Comparison of ENCODE assay signal across 18 mouse cellular contexts in genomic region chr16:38373941-38374340, GRCm38 (mm10). TPM values are rescaled to one million over a fixed set of nuclear protein-coding genes. Genes with fewer than 3 reads are reported as not detected.
DNase-seq lines count a peak whose midpoint lies in the region; ATAC-seq and TF ChIP-seq lines count a peak whose summit lies in the region.
"Had no signal": no experiment of that assay in that cellular context is flagged by ENCODE, and none has a peak within 500 bp of the region (broad histone marks: within the 10 kb centered on the region; RNA-seq: fewer than 3 reads in every experiment).

No protein-coding gene starts in this region.

- DNase-seq in heart, embryonic 10.5 days (ENCODE audit: low spot score): peak; percentile 68
- no peak for DNase-seq in heart, adult 9 months (ENCODE audit: low spot score in 2 of 2)
- no peak for DNase-seq in midbrain, embryonic 11.5 days (ENCODE audit: low spot score, missing footprints)
- DNase-seq in midbrain, postnatal 0 days (ENCODE audit: low spot score): no peak
- no peak for DNase-seq in embryonic facial prominence, embryonic 14.5 days (ENCODE audit: low spot score)
- no peak for DNase-seq in left cerebral cortex, adult 18-20 months (ENCODE audit: low spot score in 2 of 2)
- no peak for DNase-seq in cerebellum, adult 18-20 months
- DNase-seq: adrenal gland, postnatal 10 days; gastrocnemius, postnatal 25 days; kidney, adult 11 months; left cerebral cortex, postnatal 4 days; lung, postnatal 14 days; right cerebral cortex, postnatal 14 days had no signal

- peaks cover 78% of the 10 kb centered on the region for H3K4me1 ChIP-seq in heart, embryonic 10.5 days
- peaks cover 3% of the 10 kb centered on the region; the same call in 1 of the 2 replicates for H3K4me1 ChIP-seq in midbrain, embryonic 11.5 days (ENCODE audit: control insufficient read depth, insufficient read depth, low read length)
- H3K4me1 ChIP-seq in midbrain, postnatal 0 days (ENCODE audit: insufficient read depth, low read length): no peaks in the 10 kb centered on the region
- H3K4me1 ChIP-seq in embryonic facial prominence, embryonic 14.5 days (ENCODE audit: control insufficient read depth, insufficient read depth, low read length): peaks cover 13% of the 10 kb centered on the region
- H3K4me1 ChIP-seq in neural tube, embryonic 13.5 days (replicated peaks): peaks cover 6% of the 10 kb centered on the region

- H3K4me3 ChIP-seq in heart, embryonic 10.5 days: peak overlapping the region; percentile 23
- no peak overlapping the region for H3K4me3 ChIP-seq in midbrain, embryonic 11.5 days (ENCODE audit: low read depth, low read length)
- no peak overlapping the region for H3K4me3 ChIP-seq in midbrain, postnatal 0 days (ENCODE audit: low read depth, low read length)
- H3K4me3 ChIP-seq in embryonic facial prominence, embryonic 14.5 days (ENCODE audit: low read depth, low read length): no peak overlapping the region
- H3K4me3 ChIP-seq in neural tube, embryonic 13.5 days: no peak overlapping the region
- H3K4me3 ChIP-seq: layer of hippocampus, adult 2 months; midbrain, embryonic 13.5 days had no signal

- no peak overlapping the region; the same call in 1 of the 2 replicates for H3K27ac ChIP-seq in heart, embryonic 10.5 days
- no peak overlapping the region for H3K27ac ChIP-seq in midbrain, embryonic 11.5 days (ENCODE audit: low read depth, low read length)
- H3K27ac ChIP-seq in midbrain, postnatal 0 days (ENCODE audit: low read depth, low read length): no peak overlapping the region
- H3K27ac ChIP-seq in embryonic facial prominence, embryonic 14.5 days (replicated peaks; ENCODE audit: low read depth, low read length): no peak overlapping the region
- H3K27ac ChIP-seq in neural tube, embryonic 13.5 days (replicated peaks): no peak overlapping the region
- H3K27ac ChIP-seq: layer of hippocampus, adult 2 months; midbrain, embryonic 13.5 days had no signal

- WGBS in heart, embryonic 10.5 days: 83% methylated on average over 16 of the region's 16 CpGs
- WGBS in midbrain, embryonic 11.5 days: 85% methylated on average over 16 of the region's 16 CpGs
- 81% methylated on average over 16 of the region's 16 CpGs for WGBS in midbrain, postnatal 0 days
- 82% methylated on average over 16 of the region's 16 CpGs for WGBS in embryonic facial prominence, embryonic 14.5 days
- 83% methylated on average over 16 of the region's 16 CpGs for WGBS in neural tube, embryonic 13.5 days

- peak overlapping the region; percentile 1; the same call in 1 of the 2 replicates for H3K4me2 ChIP-seq in midbrain, embryonic 11.5 days
- H3K4me2 ChIP-seq in midbrain, postnatal 0 days (ENCODE audit: low read depth, low read length, poor library complexity, severe bottlenecking): no peak overlapping the region
- peak overlapping the region; percentile 24 for H3K4me2 ChIP-seq in embryonic facial prominence, embryonic 14.5 days (ENCODE audit: low read depth, low read length)
- H3K4me2 ChIP-seq in neural tube, embryonic 13.5 days: 0 out of 2 replicates have a peak overlapping the region, but pooled peaks have one; percentile 9
- H3K4me2 ChIP-seq: midbrain, embryonic 13.5 days had no signal

- ATAC-seq in midbrain, embryonic 11.5 days (ENCODE audit: low FRiP score): no peak
- no peak for ATAC-seq in midbrain, postnatal 0 days (ENCODE audit: low FRiP score)
- ATAC-seq in embryonic facial prominence, embryonic 14.5 days (ENCODE audit: low read depth): no peak
- ATAC-seq in neural tube, embryonic 13.5 days (ENCODE audit: low read depth): no peak
- ATAC-seq: forebrain, embryonic 14.5 days; midbrain, embryonic 13.5 days had no signal

- no peaks in the 10 kb centered on the region for H3K27me3 ChIP-seq in heart, embryonic 10.5 days (ENCODE audit: insufficient read depth, poor library complexity, severe bottlenecking)
- no peaks in the 10 kb centered on the region for H3K27me3 ChIP-seq in midbrain, embryonic 11.5 days (ENCODE audit: control insufficient read depth, insufficient read depth, low read length)
- H3K27me3 ChIP-seq in midbrain, postnatal 0 days (ENCODE audit: insufficient read depth, low read length): no peaks in the 10 kb centered on the region
- H3K27me3 ChIP-seq in embryonic facial prominence, embryonic 14.5 days (replicated peaks; ENCODE audit: control insufficient read depth, insufficient read depth, low read length): no peaks in the 10 kb centered on the region
- no peaks in the 10 kb centered on the region for H3K27me3 ChIP-seq in neural tube, embryonic 13.5 days
- H3K27me3 ChIP-seq: midbrain, embryonic 13.5 days had no signal

- H3K36me3 ChIP-seq in heart, embryonic 10.5 days: peaks cover 91% of the 10 kb centered on the region
- H3K36me3 ChIP-seq in midbrain, embryonic 11.5 days (ENCODE audit: control insufficient read depth, insufficient read depth, low read length): no peaks in the 10 kb centered on the region
- no peaks in the 10 kb centered on the region for H3K36me3 ChIP-seq in midbrain, postnatal 0 days (ENCODE audit: insufficient read depth, low read length)
- no peaks in the 10 kb centered on the region for H3K36me3 ChIP-seq in embryonic facial prominence, embryonic 14.5 days (ENCODE audit: control insufficient read depth, insufficient read depth, low read length)
- no peaks in the 10 kb centered on the region for H3K36me3 ChIP-seq in neural tube, embryonic 13.5 days
- H3K36me3 ChIP-seq: midbrain, embryonic 13.5 days had no signal

- TF ChIP-seq CTCF in midbrain, postnatal 0 days (IDR thresholded peaks at IDR 0.05): no peak

- H3K9me3 ChIP-seq in heart, embryonic 10.5 days: no peaks in the 10 kb centered on the region
- H3K9me3 ChIP-seq in midbrain, embryonic 11.5 days (ENCODE audit: control insufficient read depth, low read length): no peaks in the 10 kb centered on the region
- no peaks in the 10 kb centered on the region for H3K9me3 ChIP-seq in midbrain, postnatal 0 days (ENCODE audit: low read length)
- H3K9me3 ChIP-seq in embryonic facial prominence, embryonic 14.5 days (ENCODE audit: control insufficient read depth, low read length): no peaks in the 10 kb centered on the region
- no peaks in the 10 kb centered on the region for H3K9me3 ChIP-seq in neural tube, embryonic 13.5 days
- H3K9me3 ChIP-seq: midbrain, embryonic 13.5 days had no signal

- no peak overlapping the region for H3K9ac ChIP-seq in midbrain, embryonic 11.5 days (ENCODE audit: low read length)
- no peak overlapping the region for H3K9ac ChIP-seq in midbrain, postnatal 0 days (replicated peaks; ENCODE audit: low read length, poor library complexity, severe bottlenecking)
- no peak overlapping the region for H3K9ac ChIP-seq in embryonic facial prominence, embryonic 14.5 days (ENCODE audit: low read depth, low read length)
- no peak overlapping the region for H3K9ac ChIP-seq in neural tube, embryonic 13.5 days
- H3K9ac ChIP-seq: midbrain, embryonic 13.5 days had no signal

RNA-seq across cellular contexts. Expression of gene Popdc2, which starts 11.9 kb away (rescaled TPM):
- polyA plus RNA-seq in heart, embryonic 10.5 days (2016; fragmentation: Nextera tagmentation; extraction: Ambion mirVana): 230 and 378 TPM in 2 replicates
- 0.59 and 2.1 TPM in 2 replicates for polyA plus RNA-seq in midbrain, embryonic 11.5 days (2014; fragmentation: Nextera tagmentation; extraction: Ambion mirVana)
- total RNA-seq in midbrain, postnatal 0 days (2014; rRNA removed): 1.5 TPM in 2 replicates
- polyA plus RNA-seq in midbrain, postnatal 0 days (2015; fragmentation: Nextera tagmentation; extraction: Ambion mirVana): 0.49 and 0.69 TPM in 2 replicates
- polyA plus RNA-seq in embryonic facial prominence, embryonic 14.5 days (2014; fragmentation: Nextera tagmentation; extraction: Ambion mirVana): 7.6 and 12.8 TPM in 2 replicates
- 0.67 and 0.99 TPM in 2 replicates for polyA plus RNA-seq in neural tube, embryonic 13.5 days (2015; fragmentation: Nextera tagmentation; extraction: Ambion mirVana)
- total RNA-seq in left cerebral cortex, adult 18-20 months (2021): 1 to 10 TPM in 1 of 2 experiments, under 1 TPM in 1; 0.89 to 1.3 TPM

RNA-seq across cellular contexts. Expression of gene Gm21987, which starts 27.1 kb away (rescaled TPM):
- 1.3 and 4.6 TPM in 2 replicates for polyA plus RNA-seq in heart, embryonic 10.5 days (2016; fragmentation: Nextera tagmentation; extraction: Ambion mirVana)
- polyA plus RNA-seq in midbrain, embryonic 11.5 days (2014; fragmentation: Nextera tagmentation; extraction: Ambion mirVana): not detected in 2 replicates
- total RNA-seq in midbrain, postnatal 0 days (2014; rRNA removed): not detected in 2 replicates
- polyA plus RNA-seq in midbrain, postnatal 0 days (2015; fragmentation: Nextera tagmentation; extraction: Ambion mirVana): not detected in 2 replicates
- polyA plus RNA-seq in embryonic facial prominence, embryonic 14.5 days (2014; fragmentation: Nextera tagmentation; extraction: Ambion mirVana): not detected in 2 replicates
- polyA plus RNA-seq in neural tube, embryonic 13.5 days (2015; fragmentation: Nextera tagmentation; extraction: Ambion mirVana): not detected in 2 replicates
- not detected for total RNA-seq in left cerebral cortex, adult 18-20 months (2021)
- total RNA-seq: adrenal gland, postnatal 10 days; gastrocnemius, postnatal 25 days; layer of hippocampus, adult 2 months; left cerebral cortex, postnatal 4 days had no signal
- polyA plus RNA-seq: cortical plate, adult 2 months; forebrain, embryonic 14.5 days; midbrain, embryonic 13.5 days had no signal

RNA-seq across cellular contexts. Expression of gene Cox17, which starts 27.1 kb away (rescaled TPM):
- polyA plus RNA-seq in heart, embryonic 10.5 days (2016; fragmentation: Nextera tagmentation; extraction: Ambion mirVana): 287 and 339 TPM in 2 replicates
- polyA plus RNA-seq in midbrain, embryonic 11.5 days (2014; fragmentation: Nextera tagmentation; extraction: Ambion mirVana): 122 and 124 TPM in 2 replicates
- 14.5 and 15.0 TPM in 2 replicates for total RNA-seq in midbrain, postnatal 0 days (2014; rRNA removed)
- polyA plus RNA-seq in midbrain, postnatal 0 days (2015; fragmentation: Nextera tagmentation; extraction: Ambion mirVana): 65.3 and 66.1 TPM in 2 replicates
- polyA plus RNA-seq in embryonic facial prominence, embryonic 14.5 days (2014; fragmentation: Nextera tagmentation; extraction: Ambion mirVana): 133 and 168 TPM in 2 replicates
- 92.1 and 104 TPM in 2 replicates for polyA plus RNA-seq in neural tube, embryonic 13.5 days (2015; fragmentation: Nextera tagmentation; extraction: Ambion mirVana)
- 100 to 1,000 TPM; 140 to 142 TPM for total RNA-seq in left cerebral cortex, adult 18-20 months (2021)

RNA-seq across cellular contexts. Expression of gene Maats1, which starts 32.0 kb away (rescaled TPM):
- 0.06 and 0.12 TPM in 2 replicates for polyA plus RNA-seq in heart, embryonic 10.5 days (2016; fragmentation: Nextera tagmentation; extraction: Ambion mirVana)
- 0.32 and 0.60 TPM in 2 replicates for polyA plus RNA-seq in midbrain, embryonic 11.5 days (2014; fragmentation: Nextera tagmentation; extraction: Ambion mirVana)
- total RNA-seq in midbrain, postnatal 0 days (2014; rRNA removed): 1.2 and 2.1 TPM in 2 replicates
- 1.0 and 1.5 TPM in 2 replicates for polyA plus RNA-seq in midbrain, postnatal 0 days (2015; fragmentation: Nextera tagmentation; extraction: Ambion mirVana)
- 0.62 and 1.8 TPM in 2 replicates for polyA plus RNA-seq in embryonic facial prominence, embryonic 14.5 days (2014; fragmentation: Nextera tagmentation; extraction: Ambion mirVana)
- 0.36 and 0.45 TPM in 2 replicates for polyA plus RNA-seq in neural tube, embryonic 13.5 days (2015; fragmentation: Nextera tagmentation; extraction: Ambion mirVana)
- total RNA-seq in left cerebral cortex, adult 18-20 months (2021): 1 to 10 TPM in 1 of 2 experiments, under 1 TPM in 1; 0.82 to 1.5 TPM
- total RNA-seq: gastrocnemius, postnatal 25 days had no signal

RNA-seq across cellular contexts. Expression of gene Pla1a, which starts 59.0 kb away (rescaled TPM):
- 0.19 and 0.37 TPM in 2 replicates for polyA plus RNA-seq in heart, embryonic 10.5 days (2016; fragmentation: Nextera tagmentation; extraction: Ambion mirVana)
- 0.23 and 0.59 TPM in 2 replicates for polyA plus RNA-seq in midbrain, embryonic 11.5 days (2014; fragmentation: Nextera tagmentation; extraction: Ambion mirVana)
- 1.4 and 1.5 TPM in 2 replicates for total RNA-seq in midbrain, postnatal 0 days (2014; rRNA removed)
- polyA plus RNA-seq in midbrain, postnatal 0 days (2015; fragmentation: Nextera tagmentation; extraction: Ambion mirVana): 0.97 and 1.6 TPM in 2 replicates
- 0.58 and 1.1 TPM in 2 replicates for polyA plus RNA-seq in embryonic facial prominence, embryonic 14.5 days (2014; fragmentation: Nextera tagmentation; extraction: Ambion mirVana)
- 0.48 and 0.75 TPM in 2 replicates for polyA plus RNA-seq in neural tube, embryonic 13.5 days (2015; fragmentation: Nextera tagmentation; extraction: Ambion mirVana)
- total RNA-seq in left cerebral cortex, adult 18-20 months (2021): 1 to 10 TPM in 1 of 2 experiments, under 1 TPM in 1; 0.94 to 1.0 TPM

Comparison
In these comparisons a context has a peak if more than half of its experiments do, and no peak if none do; other contexts are left out.
1. RNA of gene Popdc2, which starts 11.9 kb away (polyA plus RNA-seq): 230 to 378 TPM in heart, embryonic 10.5 days; 7.6 to 12.8 TPM in embryonic facial prominence, embryonic 14.5 days, 0.67 to 0.99 TPM in neural tube, embryonic 13.5 days, 0.59 to 2.1 TPM in midbrain, embryonic 11.5 days and 0.49 to 0.69 TPM in midbrain, postnatal 0 days; every median in the first group is over 10 times any median in the second.